Mouse (Mus musculus) adrenal gland, postnatal 10 days (tissue): ENCODE results near the gene Ercc4. TPM values are rescaled to one million over a fixed set of nuclear protein-coding genes. Genes with fewer than 3 reads are reported as not detected.
A peak's percentile ranks its signal among the peaks of the same experiment; 100 is the strongest.
"Not testable (repeated sequence)": the region's sequence is repeated elsewhere in the genome, so short reads cannot be mapped to it uniquely, and the experiment has no call there.

ENCODE experiments used
- DNase-seq: peaks from one replicate; pipeline ENCODE4 v3.0.0; 2021; ENCODE audit warnings: mixed read lengths
- long read RNA-seq, 2 experiments: library from polyadenylated mRNA; stranded (forward); transcript quantifications; one replicate each; pipeline ENCODE4 v2.0.0; 2021
- total RNA-seq, 2 experiments: library from RNA; stranded (reverse); gene quantifications; 2 replicates each; pipeline ENCODE4 v1.2.3; 2021

Gene Ercc4
- 10 to 100 TPM; 12.0 to 17.0 TPM for total RNA-seq
- long read RNA-seq, experiment 1, transcript Ercc4-201 (11 exons, 3,480 nt), result major isoform, 14 of 18 reads
- long read RNA-seq, experiment 1, partial matches to known transcripts, result 4 of 18 reads
- long read RNA-seq, experiment 1, other reads (novel, unspliced or antisense), result 0 of 18 reads
- long read RNA-seq, experiment 2, transcript Ercc4-201 (11 exons, 3,480 nt), result major isoform, 7 of 14 reads
- long read RNA-seq, experiment 2, partial matches to known transcripts, result 1 of 14 reads
- long read RNA-seq, experiment 2, other reads (novel, unspliced or antisense), result 6 of 14 reads

- peak; percentile 98 for DNase-seq
Observed at GRCm38 (mm10) chr16:13109156-13109989, at the start of gene Ercc4. Ercc4 (plus strand) TSS chr16:13109684.

GRCm38 (mm10) chr16:13061113-13061512, 48.4 kb upstream of the Ercc4 start:
- DNase-seq, result no peak

GRCm38 (mm10) chr16:13074176-13074575, 35.3 kb upstream of the Ercc4 start:
- no peak for DNase-seq

GRCm38 (mm10) chr16:13080161-13080560, 29.3 kb upstream of the Ercc4 start:
- DNase-seq, result no peak

GRCm38 (mm10) chr16:13083155-13083798, 26.2 kb upstream of the Ercc4 start:
- no peak for DNase-seq

GRCm38 (mm10) chr16:13108356-13108755, 1.1 kb upstream of the Ercc4 start:
- no peak for DNase-seq

- DNase-seq, result no peak
Observed at GRCm38 (mm10) chr16:13109990-13110595, 609 bp downstream of the Ercc4 start.

GRCm38 (mm10) chr16:13114821-13115220, 5.3 kb downstream of the Ercc4 start:
- no peak for DNase-seq

GRCm38 (mm10) chr16:13115466-13115865, 6.0 kb downstream of the Ercc4 start:
- not testable (repeated sequence) for DNase-seq

- DNase-seq, result peak; percentile 50
Observed at GRCm38 (mm10) chr16:13117299-13117966, 7.9 kb downstream of the Ercc4 start.

- no peak for DNase-seq
Observed at GRCm38 (mm10) chr16:13117967-13118430, 8.5 kb downstream of the Ercc4 start.

GRCm38 (mm10) chr16:13118754-13119294, 9.3 kb downstream of the Ercc4 start:
- no peak for DNase-seq

- DNase-seq, result no peak
Observed at GRCm38 (mm10) chr16:13119641-13120350, 10.3 kb downstream of the Ercc4 start.

GRCm38 (mm10) chr16:13125357-13125756, 15.9 kb downstream of the Ercc4 start:
- no peak for DNase-seq

- no peak for DNase-seq
Observed at GRCm38 (mm10) chr16:13127566-13127965, 18.1 kb downstream of the Ercc4 start.

- peak; percentile 56 for DNase-seq
Observed at GRCm38 (mm10) chr16:13130412-13130811, 20.9 kb downstream of the Ercc4 start.

- DNase-seq, result no peak
Observed at GRCm38 (mm10) chr16:13141220-13141619, 31.7 kb downstream of the Ercc4 start.

GRCm38 (mm10) chr16:13143932-13144331, 34.4 kb downstream of the Ercc4 start:
- no peak for DNase-seq

GRCm38 (mm10) chr16:13144682-13145410, 35.4 kb downstream of the Ercc4 start:
- peak; percentile 41 for DNase-seq

- DNase-seq, result no peak
Observed at GRCm38 (mm10) chr16:13146231-13146630, 36.7 kb downstream of the Ercc4 start.
